Mouse (Mus musculus) cerebellum, adult (tissue): ENCODE data around the gene Tmem120a.
A peak's percentile ranks its signal among the peaks of the same experiment; 100 is the strongest.

Experiments
- ATAC-seq: cut with Nextera tagmentation; 2 replicates; pipeline ENCODE4 v1.9.2; 2017; ENCODE audit warnings: mild to moderate bottlenecking, moderate library complexity, mixed read lengths; ENCODE audit not compliant: insufficient number of reproducible peaks, low FRiP score, low TSS enrichment

Gene Tmem120a

GRCm38 (mm10) chr5:135734057-135734680 is 10.1 kb downstream of the Tmem120a start:
- ATAC-seq = no peak

GRCm38 (mm10) chr5:135733071-135733470 is 11.2 kb downstream of the Tmem120a start:
- ATAC-seq = no peak

- ATAC-seq = no peak
These were observed 12.9 kb downstream of the Tmem120a start for GRCm38 (mm10) chr5:135731322-135731721.

GRCm38 (mm10) chr5:135730916-135731315 is 13.3 kb downstream of the Tmem120a start:
- ATAC-seq = no peak

GRCm38 (mm10) chr5:135730278-135730677 is 14.0 kb downstream of the Tmem120a start:
- peak; percentile 28; the same call in 1 of the 2 replicates for ATAC-seq

GRCm38 (mm10) chr5:135729351-135729750 is 14.9 kb downstream of the Tmem120a start:
- no peak for ATAC-seq

- no peak for ATAC-seq
These were observed 15.9 kb downstream of the Tmem120a start for GRCm38 (mm10) chr5:135728361-135728760.

GRCm38 (mm10) chr5:135727871-135728270 is 16.4 kb downstream of the Tmem120a start:
- ATAC-seq = no peak

GRCm38 (mm10) chr5:135726641-135727346 is 17.5 kb downstream of the Tmem120a start:
- ATAC-seq = no peak

- ATAC-seq = no peak
These were observed 18.3 kb downstream of the Tmem120a start for GRCm38 (mm10) chr5:135725991-135726390.

GRCm38 (mm10) chr5:135725391-135725841 is 18.8 kb downstream of the Tmem120a start:
- ATAC-seq = no peak

GRCm38 (mm10) chr5:135724536-135725322 is 19.5 kb downstream of the Tmem120a start:
- no peak for ATAC-seq

- no peak for ATAC-seq
These were observed 21.0 kb downstream of the Tmem120a start for GRCm38 (mm10) chr5:135723165-135723751.

- ATAC-seq = no peak
These were observed 22.1 kb downstream of the Tmem120a start for GRCm38 (mm10) chr5:135722121-135722520.

GRCm38 (mm10) chr5:135721076-135721475 is 23.2 kb downstream of the Tmem120a start:
- ATAC-seq = no peak

- ATAC-seq = no peak
These were observed 24.1 kb downstream of the Tmem120a start for GRCm38 (mm10) chr5:135720121-135720520.

- ATAC-seq = no peak
These were observed 24.6 kb downstream of the Tmem120a start for GRCm38 (mm10) chr5:135719586-135720120.

GRCm38 (mm10) chr5:135715624-135716023 is 28.6 kb downstream of the Tmem120a start:
- ATAC-seq = no peak

GRCm38 (mm10) chr5:135713441-135714218 is 30.6 kb downstream of the Tmem120a start:
- ATAC-seq = no peak

- ATAC-seq = no peak
These were observed 31.4 kb downstream of the Tmem120a start for GRCm38 (mm10) chr5:135712803-135713202.
